8 mouse cellular contexts compared by ENCODE assay signal in genomic region chr2:79372486-79373200, GRCm38 (mm10).
DNase-seq lines count a peak whose midpoint lies in the region; ATAC-seq lines count a peak whose summit lies in the region.

No protein-coding gene starts in this region.

- H3K27me3 ChIP-seq in forebrain, embryonic 11.5 days (ENCODE audit: control insufficient read depth, insufficient read depth, low read length): no peaks in the 10 kb centered on the region
- no peaks in the 10 kb centered on the region for H3K27me3 ChIP-seq in forebrain, embryonic 16.5 days (replicated peaks; ENCODE audit: control insufficient read depth, insufficient read depth, low read length)
- H3K27me3 ChIP-seq in kidney, embryonic 16.5 days (ENCODE audit: insufficient read depth, low read length): no peaks in the 10 kb centered on the region

- no peak overlapping the region for H3K9ac ChIP-seq in forebrain, embryonic 11.5 days (ENCODE audit: low read length)
- no peak overlapping the region for H3K9ac ChIP-seq in forebrain, embryonic 16.5 days (replicated peaks; ENCODE audit: low read depth, low read length)
- no peak overlapping the region for H3K9ac ChIP-seq in kidney, embryonic 16.5 days (replicated peaks; ENCODE audit: low read length)

- no peak overlapping the region for H3K27ac ChIP-seq in forebrain, embryonic 11.5 days (ENCODE audit: low read depth, low read length)
- H3K27ac ChIP-seq in forebrain, embryonic 16.5 days (ENCODE audit: low read length): no peak overlapping the region
- no peak overlapping the region for H3K27ac ChIP-seq in kidney, embryonic 16.5 days (ENCODE audit: low read length)

- H3K36me3 ChIP-seq in forebrain, embryonic 11.5 days (ENCODE audit: control insufficient read depth, insufficient read depth, low read length): no peaks in the 10 kb centered on the region
- H3K36me3 ChIP-seq in forebrain, embryonic 16.5 days (ENCODE audit: control insufficient read depth, insufficient read depth): no peaks in the 10 kb centered on the region
- no peaks in the 10 kb centered on the region for H3K36me3 ChIP-seq in kidney, embryonic 16.5 days (ENCODE audit: insufficient read depth, low read length)

- DNase-seq in forebrain, embryonic 11.5 days (ENCODE audit: low spot score): no peak
- peak; percentile 10 for DNase-seq in urinary bladder, postnatal 14 days (ENCODE audit: low spot score)
- DNase-seq in urinary bladder, postnatal 25 days (ENCODE audit: low spot score): no peak
- peak; percentile 35 for DNase-seq in embryo, embryonic 9.5 days (ENCODE audit: extremely low spot score)
- DNase-seq in naive thymus-derived CD4-positive, alpha-beta T cell, adult 2 months (ENCODE audit: low read depth): peak; percentile 27
- no peak for DNase-seq in spleen, adult 12 weeks (ENCODE audit: low spot score)

- H3K9me3 ChIP-seq in forebrain, embryonic 11.5 days (ENCODE audit: control insufficient read depth, low read length): no peaks in the 10 kb centered on the region
- no peaks in the 10 kb centered on the region for H3K9me3 ChIP-seq in forebrain, embryonic 16.5 days (ENCODE audit: control insufficient read depth, low read length)
- H3K9me3 ChIP-seq in kidney, embryonic 16.5 days (ENCODE audit: low read length): no peaks in the 10 kb centered on the region

- no peak overlapping the region for H3K4me2 ChIP-seq in forebrain, embryonic 11.5 days (ENCODE audit: low read depth, low read length, severe bottlenecking)
- no peak overlapping the region for H3K4me2 ChIP-seq in forebrain, embryonic 16.5 days (ENCODE audit: low read length)
- H3K4me2 ChIP-seq in kidney, embryonic 16.5 days (replicated peaks; ENCODE audit: low read depth, low read length): no peak overlapping the region

- H3K4me1 ChIP-seq in forebrain, embryonic 11.5 days (replicated peaks; ENCODE audit: control insufficient read depth, insufficient read depth, low read length): no peaks in the 10 kb centered on the region
- no peaks in the 10 kb centered on the region for H3K4me1 ChIP-seq in forebrain, embryonic 16.5 days (replicated peaks; ENCODE audit: control insufficient read depth, insufficient read depth, low read length)
- 0 out of 2 replicates have a peak, but pooled peaks cover 4% of the 10 kb centered on the region for H3K4me1 ChIP-seq in kidney, embryonic 16.5 days (ENCODE audit: insufficient read depth, low read length)

- no peak overlapping the region for H3K4me3 ChIP-seq in forebrain, embryonic 11.5 days (ENCODE audit: low read depth, low read length)
- no peak overlapping the region for H3K4me3 ChIP-seq in forebrain, embryonic 16.5 days (replicated peaks; ENCODE audit: low read length)
- H3K4me3 ChIP-seq in kidney, embryonic 16.5 days (ENCODE audit: low read length): no peak overlapping the region

- ATAC-seq in forebrain, embryonic 11.5 days (replicated peaks; ENCODE audit: low FRiP score): peak; percentile 72; the same call in 1 of the 2 replicates
- ATAC-seq in forebrain, embryonic 16.5 days: no peak
- peak; percentile 74 for ATAC-seq in kidney, embryonic 16.5 days (ENCODE audit: low FRiP score, low TSS enrichment)

- 57% methylated on average over 6 of the region's 6 CpGs for WGBS in forebrain, embryonic 11.5 days
- WGBS in forebrain, embryonic 16.5 days: 48% methylated on average over 6 of the region's 6 CpGs
- WGBS in kidney, embryonic 16.5 days: 44% methylated on average over 6 of the region's 6 CpGs

Comparison
In these comparisons a context has a peak if more than half of its experiments do, and no peak if none do; other contexts are left out.
1. DNase-seq: peak in urinary bladder, postnatal 14 days (single experiment), embryo, embryonic 9.5 days (single experiment) and naive thymus-derived CD4-positive, alpha-beta T cell, adult 2 months (single experiment); none in forebrain, embryonic 11.5 days (single experiment), urinary bladder, postnatal 25 days (single experiment) and spleen, adult 12 weeks (single experiment).